Mouse (Mus musculus): ENCODE measurements around the gene Smtnl2.

Smtnl2 gene

GRCm38 (mm10) chr11:72401068-72401467 lies 10.4 kb downstream of the Smtnl2 start:
- DNase-seq (ENCODE audit: low spot score), result no peak

- no peak for DNase-seq (ENCODE audit: low spot score)
Observed at GRCm38 (mm10) chr11:72397811-72398525, 13.5 kb downstream of the Smtnl2 start.

GRCm38 (mm10) chr11:72397072-72397471 lies 14.4 kb downstream of the Smtnl2 start:
- DNase-seq (ENCODE audit: low spot score), result no peak

- DNase-seq (ENCODE audit: low spot score), result no peak
Observed at GRCm38 (mm10) chr11:72396621-72397020, 14.9 kb downstream of the Smtnl2 start.

DNA sequence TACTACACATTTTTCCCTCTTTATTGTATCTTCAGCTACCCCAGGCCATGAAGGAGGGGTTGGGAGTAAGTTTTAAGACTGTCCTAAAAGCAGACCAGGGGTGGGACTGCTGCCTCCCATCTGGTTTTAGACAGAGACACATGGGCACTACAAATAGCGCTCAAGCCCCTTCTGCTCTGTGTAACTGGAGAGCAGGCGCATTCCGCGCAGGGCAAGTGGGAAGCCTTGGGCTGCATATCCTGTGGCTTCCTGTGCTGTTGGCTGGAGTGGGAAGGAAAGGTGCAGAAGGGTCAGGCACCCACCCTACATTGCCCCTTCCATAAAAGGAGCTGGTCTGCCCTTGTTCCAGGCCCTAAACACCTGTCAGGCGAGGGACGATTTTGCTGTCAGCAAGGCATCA lies 15.9 kb downstream of the Smtnl2 start:
- no peak for DNase-seq (ENCODE audit: low spot score)

- no peak for DNase-seq (ENCODE audit: low spot score)
Observed at GRCm38 (mm10) chr11:72394694-72395093, 16.8 kb downstream of the Smtnl2 start.

DNA sequence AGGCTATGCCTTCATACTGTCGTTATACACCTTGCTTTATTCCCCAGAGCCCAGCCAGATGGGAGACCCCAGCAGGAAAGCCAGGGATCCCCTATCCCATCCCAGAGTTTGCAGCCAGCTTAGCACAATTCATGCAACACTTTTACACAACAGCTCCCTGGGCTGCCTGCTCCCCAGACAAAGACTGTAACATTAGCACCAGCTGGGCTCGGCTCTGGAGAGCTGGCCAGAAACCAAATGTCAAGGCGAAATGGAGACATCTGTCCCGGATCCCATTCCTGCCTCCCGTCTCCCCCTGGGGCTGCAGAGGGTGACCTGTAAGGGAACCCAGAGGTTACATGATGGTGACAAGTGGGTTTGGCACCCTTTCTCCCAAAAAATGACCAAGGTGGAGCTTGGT lies 17.8 kb downstream of the Smtnl2 start:
- DNase-seq (ENCODE audit: low spot score), result no peak

DNA sequence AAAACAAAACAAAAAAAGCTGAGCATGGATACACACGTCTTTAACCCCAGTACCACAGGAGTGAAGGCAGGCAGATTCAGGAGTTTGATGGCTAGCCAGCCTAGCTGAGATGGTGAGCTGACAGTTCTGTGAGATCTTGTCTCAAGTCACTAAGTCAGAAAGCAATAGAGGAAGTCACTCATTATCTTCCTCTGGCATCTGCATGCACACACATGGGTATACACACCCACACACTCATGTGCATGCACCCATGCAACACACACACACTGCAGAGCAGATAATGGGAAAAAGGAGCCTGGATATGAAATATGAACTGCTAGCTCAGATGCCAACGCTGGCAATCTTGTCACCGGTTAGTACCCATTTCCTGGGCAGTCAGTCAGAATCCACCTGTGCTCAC lies 18.3 kb downstream of the Smtnl2 start:
- DNase-seq (ENCODE audit: low spot score), result no peak

DNA sequence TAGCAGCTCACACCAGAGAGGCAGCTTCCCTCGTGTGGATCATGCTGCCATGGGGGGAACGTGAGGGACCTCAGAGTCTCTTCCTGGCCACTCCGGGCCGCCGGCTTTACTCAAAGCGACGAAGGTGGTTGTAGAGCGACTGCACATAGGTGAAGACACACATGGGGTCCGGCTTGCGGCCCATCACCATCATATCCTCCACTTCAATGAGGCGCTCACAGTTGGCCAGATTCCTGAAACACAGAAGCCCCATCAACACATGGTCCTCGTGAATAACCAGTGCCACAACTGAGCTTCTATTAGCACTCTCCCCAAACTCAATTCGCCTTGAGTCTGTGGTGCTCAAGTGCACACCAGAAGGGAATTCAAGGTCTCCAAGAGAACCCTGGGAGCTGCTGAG lies 20.3 kb downstream of the Smtnl2 start:
- DNase-seq (ENCODE audit: low spot score), result no peak

GRCm38 (mm10) chr11:72389407-72390142 lies 21.9 kb downstream of the Smtnl2 start:
- DNase-seq (ENCODE audit: low spot score), result no peak

DNA sequence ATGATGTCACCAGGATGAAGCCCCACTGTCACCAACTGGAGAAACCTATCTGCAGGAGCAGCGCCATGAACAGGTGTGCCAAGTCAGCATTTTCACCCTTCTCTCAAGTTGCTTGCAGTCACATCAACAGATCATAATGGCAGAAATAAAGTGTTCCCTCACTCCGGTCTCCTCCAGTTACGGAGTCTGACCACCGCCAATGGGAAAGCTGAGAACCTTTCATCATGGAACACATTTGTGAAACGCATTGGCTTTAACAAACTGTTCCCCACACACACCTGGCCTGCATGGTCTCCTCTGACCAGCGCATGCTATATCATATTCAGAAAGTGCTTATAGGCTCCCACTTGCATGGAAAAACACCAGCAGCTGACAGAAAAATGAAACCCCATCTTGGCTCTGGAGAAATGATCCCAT lies 23.4 kb downstream of the Smtnl2 start:
- DNase-seq (ENCODE audit: low spot score), result no peak

- DNase-seq (ENCODE audit: low spot score), result no peak
Observed at GRCm38 (mm10) chr11:72379351-72379750, 32.2 kb downstream of the Smtnl2 start.

DNA sequence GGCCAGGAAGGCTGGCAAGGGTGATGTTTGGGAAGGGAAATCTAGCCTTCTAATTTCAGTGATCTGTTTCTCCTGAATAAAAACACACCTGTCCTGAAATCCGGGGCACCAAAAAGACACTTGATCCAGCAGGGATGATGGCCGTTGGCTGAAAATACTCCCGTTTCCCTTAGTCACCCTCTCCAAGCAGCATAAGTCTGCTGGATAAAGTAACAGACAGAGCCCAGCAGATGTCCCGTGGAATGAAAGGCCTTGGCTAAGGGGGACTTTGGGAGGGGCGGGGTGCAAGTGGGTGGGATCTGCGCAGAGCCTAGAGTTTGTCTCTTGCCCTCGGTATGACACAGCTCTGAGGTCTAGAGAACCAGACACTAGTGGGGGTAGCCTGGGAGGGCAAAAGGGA lies 33.3 kb downstream of the Smtnl2 start:
- DNase-seq (ENCODE audit: low spot score), result no peak

DNA sequence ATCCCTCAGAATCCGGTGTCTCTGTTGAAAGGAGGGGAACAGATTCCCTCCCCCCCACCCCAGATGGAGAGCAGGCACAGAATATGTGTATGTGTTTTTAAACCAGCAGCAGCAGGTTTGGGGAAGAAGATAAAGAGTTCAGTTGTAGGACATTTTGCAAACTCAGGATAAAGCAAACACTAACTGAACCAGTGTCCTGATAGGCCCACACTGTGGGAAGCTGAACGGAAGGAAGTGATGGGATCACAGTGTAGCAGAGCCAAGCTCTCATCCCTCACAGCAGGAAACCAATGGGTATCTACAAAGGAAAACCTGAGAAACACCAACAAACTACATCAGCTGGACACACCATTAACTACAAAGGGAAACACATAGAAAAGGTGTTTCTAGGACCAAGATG lies 35.0 kb downstream of the Smtnl2 start:
- no peak for DNase-seq (ENCODE audit: low spot score)

- no peak for DNase-seq (ENCODE audit: low spot score)
Observed at GRCm38 (mm10) chr11:72369904-72370672, 41.4 kb downstream of the Smtnl2 start.

DNA sequence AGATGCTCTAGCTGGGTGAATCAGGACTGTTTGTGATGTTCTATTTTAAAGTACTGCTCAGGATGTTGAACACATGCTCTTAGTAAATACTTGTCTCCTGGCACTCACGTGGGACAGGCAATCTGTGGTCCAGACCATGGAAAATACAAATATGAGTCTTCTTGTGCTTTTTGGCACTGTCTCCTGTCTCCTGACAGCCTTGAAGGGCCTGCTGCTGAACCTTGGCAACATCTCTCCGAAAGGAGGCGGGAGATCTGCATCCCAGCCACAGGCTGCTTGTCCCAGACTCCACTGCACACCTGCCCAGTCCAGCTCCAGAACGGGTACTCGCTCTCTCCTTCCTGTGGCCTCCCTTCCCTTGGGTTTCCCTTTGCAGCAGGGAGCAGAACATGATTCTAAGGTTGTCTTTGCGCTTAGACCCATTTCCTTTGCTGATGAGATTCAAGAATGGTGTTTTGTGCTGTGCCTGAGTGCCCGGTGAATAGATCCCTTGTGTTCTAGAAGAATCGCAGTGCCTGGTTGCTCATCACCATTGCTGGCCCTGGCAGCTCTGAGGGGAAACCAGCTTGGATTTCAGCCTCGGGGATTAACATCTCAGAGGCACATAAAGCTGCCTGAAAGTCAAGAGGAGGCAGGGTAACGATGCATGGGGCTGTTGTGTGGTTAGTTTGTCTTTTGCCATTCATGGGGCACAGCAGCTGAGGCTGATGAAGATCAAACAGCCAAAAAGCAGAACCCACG lies 43.4 kb downstream of the Smtnl2 start:
- no peak for DNase-seq (ENCODE audit: low spot score)

DNA sequence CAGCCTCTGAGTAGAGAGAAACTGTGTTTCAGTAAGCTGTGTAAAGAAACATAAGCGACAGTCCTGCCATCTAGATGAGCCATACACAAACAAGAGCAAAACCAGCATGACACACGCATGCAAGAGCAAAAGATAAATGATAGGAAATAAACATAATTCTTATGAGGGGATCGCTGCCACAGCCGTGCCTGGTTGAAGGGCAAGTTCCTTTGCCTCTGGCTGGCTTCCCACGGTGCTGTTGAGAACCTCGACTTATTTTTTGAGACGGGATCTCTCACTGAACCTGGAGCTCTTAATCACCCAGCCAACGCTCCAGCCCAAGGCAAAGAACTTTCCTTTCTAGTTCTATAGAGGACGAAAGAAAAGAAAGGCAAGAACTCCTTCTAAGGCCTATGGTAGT lies 45.4 kb downstream of the Smtnl2 start:
- no peak for DNase-seq (ENCODE audit: low spot score)

GRCm38 (mm10) chr11:72364526-72364925 lies 47.0 kb downstream of the Smtnl2 start:
- no peak for DNase-seq (ENCODE audit: low spot score)

DNA sequence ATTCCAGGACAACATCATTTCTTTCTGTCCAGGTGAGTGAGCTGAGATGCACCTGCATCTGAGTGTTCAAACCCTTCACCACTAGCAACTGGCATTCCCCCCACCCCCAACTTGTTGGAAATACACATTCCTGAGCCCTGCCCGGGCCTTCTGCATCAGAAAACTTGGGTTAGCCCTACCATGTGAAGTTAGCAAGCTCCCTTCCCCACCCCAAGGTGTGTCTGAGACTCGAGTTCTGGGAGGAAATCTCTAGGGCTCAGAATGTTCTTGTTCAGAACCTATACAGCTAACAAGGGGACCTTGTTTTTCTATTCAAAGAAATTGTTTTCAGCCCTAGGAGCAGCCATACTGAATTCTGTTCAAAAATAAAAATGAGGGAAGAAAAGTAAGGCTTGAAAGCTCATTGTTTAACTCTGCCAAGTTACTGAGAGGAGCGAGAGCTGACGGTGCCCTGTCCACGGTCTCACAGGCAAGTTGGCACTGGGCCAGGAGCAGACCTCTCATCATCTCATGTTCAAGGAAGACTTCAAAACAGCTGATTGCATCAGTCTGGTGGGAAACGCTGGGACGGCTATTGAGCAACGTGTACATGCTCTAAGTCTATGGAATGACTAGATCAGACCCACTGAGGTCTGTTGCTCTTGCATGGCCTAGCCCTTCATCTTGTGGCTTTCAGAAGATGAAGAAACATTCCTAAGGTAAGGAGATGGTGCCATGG lies 47.8 kb downstream of the Smtnl2 start:
- no peak for DNase-seq (ENCODE audit: low spot score)

- DNase-seq (ENCODE audit: low spot score), result no peak
Observed at GRCm38 (mm10) chr11:72362347-72362741, 49.2 kb downstream of the Smtnl2 start, which contains the start of gene Tekt1. Gene Tekt1, minus strand, starts transcription at chr11:72362442.
